Mouse (Mus musculus): Measurements from ENCODE around the gene Psma7. TPM values are rescaled to one million over a fixed set of nuclear protein-coding genes. Genes with fewer than 3 reads are reported as not detected.

The Psma7 gene
- total RNA-seq (2022) = 100 to 1,000 TPM; 195 to 232 (median 215) TPM

- peak; percentile 85 for DNase-seq
These were observed at the start of gene Psma7, which contains the start of gene Ss18l1 for GRCm38 (mm10) chr2:180042256-180042857. Gene Psma7, minus strand, starts transcription at chr2:180042433. Gene Ss18l1, plus strand, starts transcription at chr2:180042509.

- DNase-seq = no peak
These were observed 48.1 kb upstream of the Psma7 start for GRCm38 (mm10) chr2:180090285-180090684.

GRCm38 (mm10) chr2:180087472-180087871 lies 45.2 kb upstream of the Psma7 start:
- DNase-seq = no peak

- no peak for DNase-seq
These were observed 44.4 kb upstream of the Psma7 start for GRCm38 (mm10) chr2:180086637-180087027.

DNA sequence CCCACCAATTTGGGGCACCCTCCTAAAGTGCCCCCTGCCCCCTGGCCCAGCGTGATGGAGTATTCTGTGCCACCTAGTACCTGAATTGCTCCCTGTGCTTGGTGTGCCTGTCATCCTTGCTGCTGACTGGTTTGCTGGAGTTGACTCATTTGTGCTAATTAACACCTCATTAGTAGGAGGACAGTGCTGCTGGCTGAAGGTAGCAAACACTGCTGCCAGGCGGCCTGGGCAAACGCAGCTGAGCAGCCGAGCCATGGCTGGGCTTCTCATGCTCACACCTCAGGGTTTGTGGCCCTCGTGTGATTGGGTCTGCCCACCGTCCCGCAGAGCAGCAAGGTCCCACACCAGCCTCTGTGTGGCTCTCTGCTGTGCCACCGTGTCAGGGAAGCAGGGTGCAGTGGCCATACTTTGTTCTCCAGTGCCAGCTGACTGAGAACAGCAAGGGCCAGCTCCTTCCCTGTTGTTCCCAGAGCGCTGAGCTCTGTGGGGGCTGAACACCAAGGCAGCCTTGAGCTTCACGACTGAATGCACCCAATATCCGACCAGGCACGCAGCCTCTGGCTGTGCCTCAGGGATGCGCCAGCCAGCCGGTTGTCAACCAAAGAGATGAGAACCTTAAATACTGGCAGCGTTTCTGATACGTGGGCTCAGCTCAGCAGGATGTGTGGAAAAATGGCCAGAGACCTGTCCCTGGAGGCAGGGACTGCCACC lies 43.8 kb upstream of the Psma7 start:
- DNase-seq = no peak

GRCm38 (mm10) chr2:180084565-180084964 lies 42.3 kb upstream of the Psma7 start:
- no peak for DNase-seq

DNA sequence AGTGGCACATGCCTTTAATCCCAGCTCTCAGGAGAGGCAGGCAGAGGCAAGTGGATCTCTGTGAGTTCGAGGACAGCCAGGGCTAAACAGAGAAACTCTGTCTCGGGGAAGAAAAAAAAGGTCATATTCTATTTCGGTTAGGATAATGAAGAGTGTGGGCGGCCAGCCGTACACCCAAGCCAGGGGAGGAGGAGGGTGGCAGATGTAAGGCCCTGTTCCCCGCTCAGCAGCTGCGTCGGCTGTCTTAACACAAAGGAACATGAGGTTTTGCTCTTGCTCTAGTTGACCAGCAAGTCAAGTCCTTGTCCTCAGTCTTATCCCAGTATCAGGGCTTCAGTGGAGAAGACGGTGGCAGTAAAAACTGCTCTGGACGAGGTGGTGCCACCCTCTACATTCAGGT lies 40.8 kb upstream of the Psma7 start:
- no peak for DNase-seq

DNA sequence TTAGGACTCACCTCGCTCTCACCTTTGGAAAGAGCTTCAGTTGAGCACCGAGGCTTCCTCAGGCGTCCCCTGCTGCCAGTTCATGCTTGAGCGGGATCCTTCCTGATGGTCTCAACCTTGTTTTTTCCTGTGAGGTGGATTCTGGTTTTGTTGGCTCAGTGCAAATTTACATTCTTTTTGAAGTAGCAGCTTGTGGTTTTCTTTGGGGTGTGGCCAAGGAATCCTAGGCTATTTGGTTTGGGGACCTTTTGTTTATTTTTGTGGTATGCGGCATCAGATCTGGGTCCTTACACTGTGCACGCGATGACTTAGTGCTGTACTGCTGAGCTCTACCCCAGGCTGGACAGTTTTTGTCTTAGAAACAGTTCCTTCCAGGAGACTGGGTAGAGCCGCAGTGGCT lies 38.4 kb upstream of the Psma7 start:
- DNase-seq = no peak

DNA sequence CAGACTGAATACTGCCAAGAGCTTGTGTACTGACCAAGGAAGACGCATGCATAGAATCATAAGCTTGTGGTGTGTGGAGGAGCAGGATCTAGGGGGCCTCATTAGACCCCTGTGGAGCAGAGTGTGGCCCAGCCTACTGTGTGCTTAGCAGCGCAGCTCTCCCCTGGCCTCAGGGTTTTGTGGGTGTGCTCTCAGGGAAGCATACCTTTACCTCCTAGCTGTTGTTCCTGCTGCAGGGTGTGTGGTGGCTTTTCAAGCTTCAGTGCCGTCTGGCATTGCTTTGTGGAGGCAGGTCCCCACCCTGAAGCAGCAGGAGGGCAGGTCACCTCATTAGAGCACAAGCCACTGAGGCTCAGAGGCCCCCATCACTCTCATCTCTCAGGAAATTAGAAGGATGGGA lies 35.4 kb upstream of the Psma7 start:
- no peak for DNase-seq

DNA sequence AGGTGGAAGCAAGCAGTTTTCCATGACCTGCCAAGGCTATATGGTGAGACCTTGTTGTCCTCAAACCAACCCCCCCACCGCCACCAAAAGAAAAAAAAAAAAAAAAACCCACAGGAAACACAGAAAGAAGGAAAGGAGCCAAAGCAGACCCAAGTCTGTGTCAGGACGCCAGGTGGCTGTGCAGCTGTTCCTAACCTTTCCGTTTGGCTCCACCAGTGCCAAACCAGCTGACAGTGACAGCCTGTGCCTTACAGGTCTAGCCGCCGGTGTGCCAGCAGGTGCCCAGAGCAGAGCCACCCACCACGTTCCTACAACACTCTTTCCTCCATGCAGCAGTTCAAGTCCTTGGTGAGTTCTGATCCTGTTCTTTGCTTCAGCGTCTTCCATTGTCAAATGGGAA lies 30.7 kb upstream of the Psma7 start:
- no peak for DNase-seq

GRCm38 (mm10) chr2:180071671-180072070 lies 29.4 kb upstream of the Psma7 start:
- no peak for DNase-seq

DNA sequence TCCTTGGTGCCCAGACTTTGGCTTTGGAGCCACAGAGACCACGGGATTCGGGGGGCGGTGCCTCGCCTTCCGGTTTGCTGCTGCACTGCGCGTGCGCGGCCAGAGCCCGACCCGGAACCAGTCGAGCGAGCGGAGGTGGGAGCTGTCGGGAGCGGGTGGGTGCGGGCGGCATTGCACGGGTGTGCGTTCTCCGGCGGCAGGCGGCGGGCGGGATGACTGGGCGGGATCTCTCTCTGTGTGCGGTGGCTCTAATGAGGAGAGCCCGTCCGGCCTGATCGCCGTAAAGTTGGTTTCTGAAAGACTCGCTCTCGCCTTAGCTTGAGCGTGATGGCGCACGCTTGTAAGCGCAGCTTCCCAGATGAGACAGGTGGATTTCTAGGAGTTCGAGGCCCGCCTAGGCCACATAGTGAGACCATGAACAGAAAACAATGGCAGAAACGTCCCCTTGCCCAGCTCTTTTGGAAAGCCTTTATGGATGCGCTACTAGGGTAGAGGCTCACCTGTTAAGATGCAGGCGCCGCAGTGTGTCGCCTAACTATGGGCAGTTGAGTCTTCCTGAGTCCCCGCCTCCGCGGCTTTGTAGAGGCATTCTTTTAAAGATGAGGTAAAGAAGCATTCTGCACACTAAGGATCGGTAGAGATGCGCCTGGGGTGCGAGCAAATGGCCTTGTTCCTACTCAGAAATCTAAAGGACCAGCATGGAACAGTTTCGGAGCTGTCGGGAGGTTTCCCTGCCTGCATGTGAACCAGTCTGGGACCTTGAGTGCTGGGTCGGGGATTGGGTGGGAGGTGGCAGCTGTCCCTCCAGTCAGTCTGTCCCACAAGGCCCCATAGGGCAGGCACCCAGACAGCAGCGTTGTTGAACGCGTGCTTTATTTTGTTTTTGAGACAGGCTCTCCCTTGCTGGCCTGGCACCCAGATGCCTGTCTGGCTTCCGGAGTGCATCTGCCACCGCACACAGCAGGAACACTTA lies 28.5 kb upstream of the Psma7 start, which contains the start of gene Mtg2:
Gene Mtg2 (plus strand): TSS at position 108 of the 973 bp plus-strand sequence.
- peak; percentile 91 for DNase-seq

DNA sequence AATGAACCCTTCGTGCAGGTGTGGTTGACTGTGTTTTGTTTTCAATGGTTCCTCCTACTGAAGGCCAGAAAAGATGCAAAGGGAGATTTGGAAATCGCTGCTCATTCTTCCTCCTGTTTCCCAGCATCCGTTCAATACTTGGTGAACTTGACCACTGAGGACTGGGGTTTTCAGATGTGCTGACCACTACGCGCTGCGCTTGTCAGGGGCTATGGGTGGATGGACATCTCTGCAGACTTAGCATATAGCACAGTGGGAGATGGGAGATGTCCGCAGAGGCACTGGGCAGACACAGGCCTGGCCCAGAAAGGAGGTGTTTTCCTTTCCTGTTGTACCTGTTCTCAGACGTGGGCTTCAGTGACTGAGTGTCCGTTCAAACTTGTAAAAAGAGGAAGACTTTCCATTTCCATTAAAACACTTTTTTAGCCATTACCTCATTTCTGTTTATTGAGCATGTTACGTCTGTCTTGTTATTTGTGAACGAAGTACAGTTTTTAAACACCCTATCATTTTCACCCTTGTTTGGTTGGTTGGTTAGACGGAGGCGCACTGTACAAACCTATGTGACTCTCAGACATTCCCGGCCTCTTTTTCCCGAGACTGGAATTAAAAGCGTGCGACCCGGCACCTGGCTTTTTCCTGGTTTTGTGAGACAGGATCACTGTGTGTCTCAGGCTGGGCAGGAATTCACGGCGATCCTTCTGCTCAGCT lies 27.7 kb upstream of the Psma7 start:
- DNase-seq = no peak

GRCm38 (mm10) chr2:180063338-180064131 lies 21.3 kb upstream of the Psma7 start:
- no peak for DNase-seq

DNA sequence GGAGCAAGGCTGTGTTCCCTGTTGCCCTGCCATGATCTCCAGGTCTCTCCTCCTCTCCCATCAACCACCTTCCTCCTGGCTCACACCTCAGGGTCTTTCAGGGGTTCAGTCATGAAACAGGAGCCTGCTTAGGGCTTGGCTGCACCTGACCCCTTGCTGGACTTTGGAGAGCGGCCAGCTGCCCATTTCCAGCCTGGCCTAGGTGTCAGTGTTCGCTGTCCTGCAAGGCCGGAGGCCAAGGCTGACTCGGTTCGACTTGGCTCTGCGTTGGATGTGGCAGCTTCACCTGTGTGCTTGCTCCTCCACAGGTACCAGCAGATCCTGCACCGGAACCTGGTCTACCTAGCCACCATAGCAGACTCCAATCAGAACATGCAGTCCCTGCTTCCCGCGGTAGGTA lies 10.8 kb upstream of the Psma7 start:
- DNase-seq = no peak

GRCm38 (mm10) chr2:180051986-180052733 lies 9.9 kb upstream of the Psma7 start:
- no peak for DNase-seq

- peak; percentile 45 for DNase-seq
These were observed 8.8 kb upstream of the Psma7 start for GRCm38 (mm10) chr2:180050986-180051385.

- no peak for DNase-seq
These were observed 5.9 kb upstream of the Psma7 start for GRCm38 (mm10) chr2:180047980-180048635.

DNA sequence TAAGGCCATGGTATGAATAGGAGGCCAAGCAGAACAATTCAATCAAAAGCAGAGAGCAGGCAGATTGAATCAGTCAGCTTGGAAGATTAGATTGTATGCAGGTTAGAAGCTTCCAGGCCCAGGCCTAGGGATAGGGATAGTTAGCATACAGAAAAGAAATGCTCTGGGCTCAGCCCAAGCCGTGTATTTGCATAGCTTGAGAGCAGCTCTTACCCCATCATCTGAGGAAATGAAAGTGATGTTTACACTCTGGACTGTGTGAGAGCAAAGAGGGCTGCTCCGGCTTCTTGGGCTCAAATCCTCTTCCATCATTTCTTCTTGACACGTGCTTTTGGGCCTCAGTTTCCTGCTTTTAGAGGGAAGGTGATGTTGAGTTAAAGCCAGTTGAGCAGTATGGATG lies 5.3 kb upstream of the Psma7 start:
- DNase-seq = no peak

DNA sequence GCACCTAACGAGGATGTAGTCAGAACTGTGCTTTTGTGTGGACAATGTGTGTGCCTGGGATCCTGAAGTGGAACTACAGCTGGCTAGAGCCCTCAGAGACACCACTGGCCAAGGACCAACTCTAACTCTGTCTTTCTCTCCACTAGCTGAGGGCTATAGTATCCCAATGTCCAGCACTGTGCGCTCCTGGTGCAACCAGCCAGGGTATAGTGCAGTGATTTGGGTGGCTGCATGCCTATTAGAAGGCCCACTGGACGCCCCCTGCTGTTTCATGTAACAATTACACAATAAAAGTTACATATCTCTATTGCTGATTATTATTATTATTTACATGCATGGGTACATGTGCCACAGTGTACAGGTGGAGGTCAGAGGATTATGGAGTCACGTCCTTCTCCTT lies 3.0 kb upstream of the Psma7 start:
- peak; percentile 30 for DNase-seq

All from adrenal gland, adult 8-10 months (tissue).